Mouse (Mus musculus): ENCODE measurements around the gene Fgd6.

GRCm38 (mm10) chr10:94037596-94037995 is 1.8 kb downstream of the Fgd6 start:
- TF ChIP-seq SMC3 (IDR thresholded peaks at IDR 0.05; ENCODE audit: low read depth, low read length) (no peak), CTCF (IDR thresholded peaks at IDR 0.05 in 2 of 3, conservative IDR thresholded peaks at IDR 0.05 in 1 of 3; ENCODE audit: control insufficient read depth in 1 of 3, insufficient read depth in 1 of 3, low read depth in 2 of 3, low read length in 3 of 3, poor library complexity in 1 of 3, severe bottlenecking in 1 of 3) (no peak), CHD2 (IDR thresholded peaks at IDR 0.05; ENCODE audit: low read length) (no peak), ZMIZ1 (IDR thresholded peaks at IDR 0.05; ENCODE audit: low read depth, low read length) (no peak), TBP (IDR thresholded peaks at IDR 0.05; ENCODE audit: low read depth, low read length) (no peak), MAFK (IDR thresholded peaks at IDR 0.05; ENCODE audit: borderline replicate concordance, low read depth, low read length) (no peak), POLR2A (IDR thresholded peaks at IDR 0.05; ENCODE audit: control insufficient read depth in 1 of 2, insufficient read depth in 1 of 2, low read depth in 1 of 2, low read length in 2 of 2, poor library complexity in 1 of 2) (no peak), EP300 (IDR thresholded peaks at IDR 0.05; ENCODE audit: low read depth in 1 of 2, low read length in 2 of 2) (no peak), POLR2AphosphoS2 (IDR thresholded peaks at IDR 0.05; ENCODE audit: low read length) (no peak), BHLHE40 (IDR thresholded peaks at IDR 0.05; ENCODE audit: borderline replicate concordance, low read depth, low read length) (no peak), HCFC1 (IDR thresholded peaks at IDR 0.05; ENCODE audit: low read depth, low read length) (no peak)

Measured in MEL (cell line).